Mouse (Mus musculus) liver, embryonic 14.5 days (tissue): ENCODE results near the gene Caml. TPM values are rescaled to one million over a fixed set of nuclear protein-coding genes. Genes with fewer than 3 reads are reported as not detected.
"Not testable (repeated sequence)": the region's sequence is repeated elsewhere in the genome, so short reads cannot be mapped to it uniquely, and the experiment has no call there.

Experiments
- ATAC-seq: fragments of 200-750 bp; cut with Nextera tagmentation; 2 replicates; pipeline ENCODE4 v1.8.0; 2017; ENCODE audit warnings: moderate number of reproducible peaks, mild to moderate bottlenecking, moderate library complexity; ENCODE audit not compliant: insufficient read depth
- DNase-seq, 3 experiments: peaks; one replicate each; pipeline ENCODE4 v3.0.0-alpha.2; 2012 to 2013; ENCODE audit warnings: low read depth in 3 of 3, low spot score in 3 of 3
- H3K27ac ChIP-seq: fragments of 300-500 bp; sonication (generic); 2 replicates; pipeline ENCODE4 v1.5.1; 2014; ENCODE audit warnings: moderate library complexity, mild to moderate bottlenecking, control low read depth, inconsistent platforms
- H3K27me3 ChIP-seq: fragments of 300-500 bp; sonication (generic); 2 replicates; pipeline ENCODE4 v1.6.1; 2014; ENCODE audit warnings: mild to moderate bottlenecking, low read length, moderate library complexity; ENCODE audit not compliant: control insufficient read depth, insufficient read depth
- H3K36me3 ChIP-seq: fragments of 300-500 bp; sonication (generic); replicated peaks from 2 replicates; pipeline ENCODE4 v1.6.1; 2014; ENCODE audit warnings: low read depth; ENCODE audit not compliant: control insufficient read depth, insufficient read depth
- H3K4me1 ChIP-seq, 2 experiments: fragments of 200-500 bp in 1 of 2; fragments of 300-500 bp in 1 of 2; sonication (generic) in 1 of 2; replicated peaks; 2 replicates each; pipeline ENCODE4 v1.6.1; 2012 to 2014; ENCODE audit warnings: antibody characterized with exemption in 1 of 2, inconsistent platforms in 1 of 2, low read length in 1 of 2; ENCODE audit not compliant: control insufficient read depth in 2 of 2, insufficient read depth in 2 of 2
- H3K4me2 ChIP-seq: fragments of 300-500 bp; sonication (generic); 2 replicates; pipeline ENCODE4 v1.6.1; 2014; ENCODE audit warnings: low read depth, mild to moderate bottlenecking, control low read depth, moderate library complexity
- H3K4me3 ChIP-seq, 2 experiments: fragments of 200-500 bp in 1 of 2; fragments of 300-500 bp in 1 of 2; sonication (generic) in 1 of 2; 2 replicates each; pipeline ENCODE4 v1.5.1; 2012 to 2014; ENCODE audit warnings: low read depth in 2 of 2, low read length in 2 of 2, mild to moderate bottlenecking in 2 of 2, control low read depth in 1 of 2, inconsistent platforms in 1 of 2, moderate library complexity in 1 of 2; ENCODE audit not compliant: insufficient read depth in 1 of 2
- H3K9ac ChIP-seq: fragments of 300-500 bp; sonication (generic); replicated peaks from 2 replicates; pipeline ENCODE4 v1.6.1; 2014; ENCODE audit warnings: mild to moderate bottlenecking, control low read depth, moderate library complexity
- H3K9me3 ChIP-seq: fragments of 300-500 bp; sonication (generic); 2 replicates; pipeline ENCODE4 v1.6.1; 2016; ENCODE audit warnings: low read length, mixed read lengths; ENCODE audit not compliant: control insufficient read depth
- CTCF ChIP-seq: IDR thresholded peaks from 2 replicates; pipeline ENCODE4 v1.5.1; 2016; ENCODE audit warnings: antibody characterized with exemption, low read depth, control low read depth
- EP300 ChIP-seq: IDR thresholded peaks from 2 replicates; pipeline ENCODE4 v1.6.1; 2016; ENCODE audit warnings: antibody characterized with exemption, low read depth
- WGBS: fragments of 180-500 bp; shearing (Covaris S2); extraction: QIAGEN DNeasy Blood & Tissue Kit; methylation state at CpG from one replicate; pipeline ENCODE4 v1.1.7; 2014; ENCODE audit not compliant: insufficient replicate concordance; 5-methylcytosine and 5-hydroxymethylcytosine counted together
- polyA plus RNA-seq, 2 experiments: library from polyadenylated mRNA; depleted of rRNA in 1 of 2; stranded (reverse) in 1 of 2; unstranded in 1 of 2; fragments of >200 nt; fragmentation: Nextera tagmentation in 1 of 2; extraction: Ambion mirVana in 1 of 2; gene quantifications; 2 replicates each; pipeline versions ENCODE4 v1.2.1 to v1.2.3; 2012 to 2014

Caml gene
- polyA plus RNA-seq, 2 experiments, result 12.4 to 13.4 TPM

DNA sequence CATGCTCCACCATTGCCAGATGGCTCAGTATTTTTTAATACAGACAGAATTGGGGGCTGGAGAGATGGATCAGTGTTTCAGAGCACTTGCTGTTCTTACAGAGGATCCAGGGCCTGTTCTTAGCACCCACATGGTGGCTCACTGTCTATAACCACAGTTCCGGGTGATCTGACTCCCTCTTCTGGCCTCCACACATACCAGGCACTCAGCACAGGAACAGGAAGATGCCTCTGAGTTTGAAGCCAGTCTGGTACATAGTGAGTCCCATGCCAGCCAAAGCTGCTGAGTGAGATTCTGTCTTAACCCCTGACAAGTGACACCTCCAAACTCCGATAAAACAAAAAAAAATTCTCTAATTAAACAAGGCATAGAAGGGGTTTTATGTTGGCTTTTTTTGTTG, 2.5 kb upstream of the Caml start:
- no peak overlapping the region for H3K9ac ChIP-seq
- peaks cover 1% of the 10 kb centered on the region; the same call in 1 of the 2 replicates for H3K36me3 ChIP-seq
- 71% methylated on average over 2 of the region's 2 CpGs for WGBS
- no peak overlapping the region for H3K4me3 ChIP-seq
- no peak for TF ChIP-seq CTCF
- TF ChIP-seq EP300, result no peak
- H3K27me3 ChIP-seq, result no peaks in the 10 kb centered on the region
- no peak for ATAC-seq
- no peak for DNase-seq
- no peaks in the 10 kb centered on the region for H3K9me3 ChIP-seq
- H3K4me1 ChIP-seq, result peaks cover 11 to 14% of the 10 kb centered on the region in 2 experiments
- H3K4me2 ChIP-seq, result no peak overlapping the region
- no peak overlapping the region for H3K27ac ChIP-seq

DNA sequence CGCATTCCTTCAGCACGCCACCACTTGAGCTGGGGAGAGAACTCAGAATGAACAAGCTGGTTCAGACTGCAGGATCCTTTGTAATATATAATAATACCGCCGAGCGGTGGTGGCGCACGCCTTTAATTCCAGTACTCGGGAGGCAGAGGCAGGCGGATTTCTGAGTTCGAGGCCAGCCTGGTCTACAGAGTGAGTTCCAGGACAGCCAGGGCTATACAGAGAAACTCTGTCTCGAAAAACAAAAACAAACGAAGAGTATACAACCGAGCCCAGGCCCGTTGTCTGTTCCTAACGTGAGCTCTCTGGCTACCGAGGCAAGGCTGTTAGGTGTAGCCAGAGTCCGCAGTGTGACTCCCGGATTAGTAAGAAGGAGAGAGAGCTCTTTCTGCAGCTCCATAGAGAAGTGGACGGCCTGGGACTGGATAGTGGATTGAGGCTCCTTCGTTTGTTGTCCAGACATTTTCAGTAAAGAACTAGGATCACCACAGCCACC, 603 bp upstream of the Caml start:
- not testable (repeated sequence) for H3K27ac ChIP-seq, H3K27me3 ChIP-seq, H3K9me3 ChIP-seq, DNase-seq, H3K36me3 ChIP-seq
- H3K4me2 ChIP-seq, result peak overlapping the region; percentile 83
- peak overlapping the region; percentile 78 to 93 for H3K4me3 ChIP-seq
- H3K9ac ChIP-seq, result peak overlapping the region; percentile 83
- H3K4me1 ChIP-seq, result peaks cover 11 to 14% of the 10 kb centered on the region in 2 experiments
- ATAC-seq, result peak; percentile 28; the same call in 1 of the 2 replicates
- WGBS, result 12% methylated on average over 20 of the region's 20 CpGs

DNA sequence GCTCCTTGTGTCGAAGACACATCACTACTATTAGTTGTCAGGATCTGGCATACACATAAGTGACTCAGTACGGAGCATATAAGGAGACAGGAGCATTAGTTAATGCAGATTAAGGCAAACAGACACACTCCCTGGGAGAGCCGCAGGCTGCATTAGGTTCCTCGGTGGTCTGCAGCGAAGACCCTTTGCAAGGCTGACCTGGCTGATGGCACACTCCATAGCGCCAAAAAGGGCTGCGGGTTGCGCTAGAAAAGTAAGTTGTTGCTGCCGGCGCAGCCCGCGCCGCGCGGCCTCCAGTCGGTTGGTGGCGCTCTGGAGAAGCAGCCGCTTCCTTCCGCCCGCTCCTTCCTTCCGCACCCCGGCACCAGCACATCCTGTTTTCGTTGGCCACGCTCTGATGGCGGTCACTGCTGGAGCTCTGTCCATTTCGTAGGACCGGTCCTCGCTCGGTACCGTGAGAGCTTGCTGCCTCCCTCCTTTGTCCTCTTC, 11.9 kb downstream of the Caml start, which contains the start of gene Ddx46:
Gene Ddx46 (plus strand): TSS at position 389 of the 489 bp plus-strand sequence.
- DNase-seq (peak; percentile 72 to 78 (median 78)), ATAC-seq (peak; percentile 86)
- Histone ChIP-seq H3K36me3 (peaks cover 18% of the 10 kb centered on the region), H3K4me3 (peak within 1 kb of the TSS; percentile 84 to 98), H3K4me2 (peak within 1 kb of the TSS; percentile 66), H3K4me1 (peaks cover 0 to 4% of the 10 kb centered on the region in 2 experiments; a peak in 3 of 4 replicates), H3K27ac (no peak within 1 kb of the TSS), H3K9ac (peak within 1 kb of the TSS; percentile 88), H3K9me3 (no peaks in the 10 kb centered on the region), H3K27me3 (no peaks in the 10 kb centered on the region)
- WGBS, result 5% methylated on average over 30 of the region's 30 CpGs
- TF ChIP-seq EP300 (peak; percentile 19; the same call in 1 of the 2 replicates), CTCF (peak; percentile 95)

DNA sequence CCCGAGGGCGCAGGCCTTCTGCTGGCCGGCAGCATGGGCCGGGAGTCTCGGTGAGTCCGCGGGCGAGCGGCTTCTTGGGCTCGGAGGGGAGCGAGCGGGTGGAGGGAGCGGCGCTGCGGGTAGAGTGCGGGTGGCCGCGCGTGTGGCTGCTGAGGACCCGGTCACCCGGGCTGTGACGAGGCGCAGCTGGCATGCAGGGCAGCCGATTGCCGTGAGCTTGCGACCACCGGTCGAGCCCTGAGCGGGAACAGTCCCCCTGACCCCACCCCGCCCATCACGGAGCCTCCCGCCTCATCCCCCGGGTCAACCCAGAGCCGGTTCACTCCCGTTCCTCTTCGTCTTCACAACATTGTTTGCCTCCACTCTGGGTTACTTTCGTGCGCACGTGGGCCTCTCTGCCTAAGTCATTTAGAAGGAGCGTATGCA, 12.4 kb downstream of the Caml start:
- Histone ChIP-seq H3K27ac (no peak overlapping the region), H3K4me2 (peak overlapping the region; percentile 66), H3K9ac (peak overlapping the region; percentile 88), H3K36me3 (peaks cover 23% of the 10 kb centered on the region), H3K27me3 (no peaks in the 10 kb centered on the region), H3K9me3 (no peaks in the 10 kb centered on the region), H3K4me3 (peak overlapping the region; percentile 84 to 98), H3K4me1 (peaks cover 0 to 4% of the 10 kb centered on the region in 2 experiments; a peak in 3 of 4 replicates)
- peak in 1 of 3 experiments; percentile 4 for DNase-seq
- ATAC-seq, result peak; percentile 65
- no peak for TF ChIP-seq CTCF
- TF ChIP-seq EP300, result no peak
- WGBS, result under 1% methylated on average over 40 of the region's 40 CpGs

DNA sequence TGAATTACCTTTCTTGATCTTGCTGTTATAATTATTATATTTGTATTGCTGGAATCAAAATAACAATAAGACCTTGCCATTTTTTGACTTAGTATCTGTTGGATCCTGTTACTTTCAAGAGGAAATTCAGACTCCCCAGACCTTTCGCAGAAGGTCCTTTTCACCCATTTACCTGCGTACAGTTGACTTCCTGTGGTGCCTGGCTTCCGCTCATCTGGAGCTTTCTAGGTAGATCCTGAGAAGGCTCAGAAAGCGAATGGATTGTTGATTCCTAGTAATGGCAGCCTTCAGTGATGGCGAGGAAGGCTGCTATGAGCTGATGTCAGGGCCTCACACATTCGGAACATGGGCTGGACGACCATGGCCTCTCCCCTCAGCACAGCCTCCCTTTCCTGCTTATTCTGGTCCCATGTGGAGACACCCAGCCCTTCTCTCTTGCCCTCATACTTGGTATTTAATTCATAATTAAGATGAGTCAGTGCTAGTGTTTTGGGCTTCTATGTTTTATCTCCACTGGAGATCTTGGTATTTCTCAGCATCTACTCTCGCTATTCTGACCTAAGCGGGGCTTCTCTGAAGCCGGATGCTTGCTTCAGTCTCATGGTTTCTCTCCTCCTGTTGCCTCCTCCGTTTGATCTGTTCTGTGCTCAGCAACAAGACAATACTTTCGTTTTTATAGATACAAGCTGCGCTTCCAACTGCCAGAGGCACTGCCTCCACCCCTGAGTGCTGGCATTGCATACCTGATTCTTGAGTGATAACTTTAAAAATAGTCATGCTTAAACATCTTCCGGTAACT, 13.6 kb downstream of the Caml start:
- peak overlapping the region; percentile 14 to 84; a peak in 3 of 4 replicates for H3K4me3 ChIP-seq
- H3K27ac ChIP-seq, result no peak overlapping the region
- no peaks in the 10 kb centered on the region for H3K27me3 ChIP-seq
- H3K4me1 ChIP-seq, result peaks cover 0 to 4% of the 10 kb centered on the region in 2 experiments; a peak in 3 of 4 replicates
- DNase-seq (no peak), ATAC-seq (no peak)
- H3K36me3 ChIP-seq, result peaks cover 28% of the 10 kb centered on the region
- WGBS, result 79% methylated on average over 14 of the region's 14 CpGs
- H3K9ac ChIP-seq, result no peak overlapping the region; the same call in 1 of the 2 replicates
- TF ChIP-seq EP300 (no peak), CTCF (no peak)
- H3K9me3 ChIP-seq, result no peaks in the 10 kb centered on the region
- peak overlapping the region; percentile 66 for H3K4me2 ChIP-seq
